Mouse (Mus musculus) heart, embryonic 10.5 days (tissue): ENCODE results near the gene Cryba4. TPM values are rescaled to one million over a fixed set of nuclear protein-coding genes. Genes with fewer than 3 reads are reported as not detected.

Experiments
- DNase-seq: peaks from one replicate; pipeline ENCODE4 v3.0.0-alpha.2; 2017; ENCODE audit warnings: low spot score
- H3K27ac ChIP-seq: fragments of 300-500 bp; sonication (generic); 2 replicates; pipeline ENCODE4 v1.5.1; 2016; ENCODE audit warnings: mild to moderate bottlenecking
- H3K27me3 ChIP-seq: fragments of 300-500 bp; sonication (generic); 2 replicates; pipeline ENCODE4 v1.6.1; 2016; ENCODE audit warnings: mild to moderate bottlenecking; ENCODE audit not compliant: poor library complexity, insufficient read depth, severe bottlenecking
- H3K36me3 ChIP-seq: fragments of 300-500 bp; sonication (generic); 2 replicates; pipeline ENCODE4 v1.6.1; 2016; ENCODE audit warnings: mild to moderate bottlenecking, moderate library complexity
- H3K4me1 ChIP-seq: fragments of 300-500 bp; sonication (generic); 2 replicates; pipeline ENCODE4 v1.6.1; 2016; ENCODE audit warnings: mild to moderate bottlenecking
- H3K4me3 ChIP-seq: fragments of 300-500 bp; sonication (generic); 2 replicates; pipeline ENCODE4 v1.5.1; 2016; ENCODE audit warnings: mild to moderate bottlenecking, moderate library complexity
- H3K9me3 ChIP-seq: fragments of 300-500 bp; sonication (generic); 2 replicates; pipeline ENCODE4 v1.6.1; 2016; ENCODE audit warnings: mild to moderate bottlenecking, moderate library complexity
- WGBS: fragments of 180-500 bp; shearing (Covaris S2); methylation state at CpG from one replicate; pipeline ENCODE4 v1.1.7; 2016; 5-methylcytosine and 5-hydroxymethylcytosine counted together
- polyA plus RNA-seq: library from polyadenylated mRNA; unstranded; fragments of >200 nt; fragmentation: Nextera tagmentation; extraction: Ambion mirVana; gene quantifications from 2 replicates; pipeline ENCODE4 v1.2.1, GENCODE M21; 2016

Cryba4 gene
- polyA plus RNA-seq, 1 experiment from 2014 or later, result not detected

DNA sequence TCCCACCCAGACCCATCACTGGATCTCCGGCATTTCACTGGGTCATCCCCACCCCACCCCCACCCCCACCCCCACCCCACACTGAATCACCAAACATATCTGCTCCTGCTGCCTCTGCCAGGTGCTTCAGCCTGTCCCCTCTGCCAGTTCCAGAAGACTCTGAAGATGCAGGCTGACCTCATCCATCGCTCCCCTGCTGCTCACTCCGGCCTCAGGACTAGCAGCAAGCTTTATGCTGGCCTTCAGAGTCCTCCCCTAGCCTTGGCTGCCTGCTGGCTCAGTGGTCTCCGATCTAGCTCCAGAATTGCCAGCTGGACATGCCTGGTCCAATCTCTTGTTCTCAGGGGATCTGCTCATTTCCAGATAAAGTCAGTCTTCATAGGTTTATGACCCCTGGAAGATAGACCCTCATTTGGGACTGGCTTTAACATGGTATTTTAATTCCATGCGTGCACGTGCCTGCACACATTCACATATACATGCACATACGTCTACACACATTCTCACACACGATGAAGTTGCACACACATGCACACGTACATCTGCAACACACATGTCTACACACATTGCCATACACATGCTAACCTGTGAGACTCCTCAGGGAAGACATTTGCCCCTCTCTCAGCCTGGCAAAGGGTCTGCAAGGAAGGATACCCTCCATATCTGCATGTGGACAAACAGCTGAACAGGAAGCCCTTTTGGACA, 14.3 kb downstream of the Cryba4 start:
- Histone ChIP-seq H3K9me3 (no peaks in the 10 kb centered on the region), H3K27me3 (peaks cover 48% of the 10 kb centered on the region), H3K4me1 (peaks cover 16% of the 10 kb centered on the region), H3K27ac (no peak overlapping the region), H3K36me3 (no peaks in the 10 kb centered on the region), H3K4me3 (0 out of 2 replicates have a peak overlapping the region, but pooled peaks have one; percentile 25)
- no peak for DNase-seq
- 50% methylated on average over 9 of the region's 9 CpGs for WGBS

DNA sequence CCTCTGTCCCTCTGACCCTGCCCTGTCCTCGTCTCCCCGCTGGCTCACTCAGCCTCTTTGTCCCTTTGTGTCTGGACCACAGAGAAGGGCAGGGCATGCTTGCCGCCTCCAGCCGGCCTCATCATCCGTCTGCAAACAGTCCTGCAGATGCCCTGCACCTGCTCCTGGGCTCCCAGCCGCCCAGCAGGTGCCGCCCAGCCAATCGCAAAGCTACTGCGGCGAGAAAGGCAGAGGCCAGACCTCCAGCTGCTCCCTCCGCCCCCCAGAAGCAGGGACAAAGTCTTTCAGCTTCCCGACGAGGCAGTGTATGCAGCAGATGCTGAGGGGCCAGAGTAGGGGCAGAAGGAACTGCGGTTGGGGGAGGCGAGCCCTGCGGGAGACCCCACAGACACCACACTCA, 14.9 kb downstream of the Cryba4 start:
- H3K27me3 ChIP-seq, result peaks cover 48% of the 10 kb centered on the region
- peak overlapping the region; percentile 25 for H3K4me3 ChIP-seq
- no peaks in the 10 kb centered on the region for H3K36me3 ChIP-seq
- DNase-seq, result no peak
- 6% methylated on average over 16 of the region's 16 CpGs for WGBS
- no peaks in the 10 kb centered on the region for H3K9me3 ChIP-seq
- H3K4me1 ChIP-seq, result peaks cover 12% of the 10 kb centered on the region
- H3K27ac ChIP-seq, result no peak overlapping the region

DNA sequence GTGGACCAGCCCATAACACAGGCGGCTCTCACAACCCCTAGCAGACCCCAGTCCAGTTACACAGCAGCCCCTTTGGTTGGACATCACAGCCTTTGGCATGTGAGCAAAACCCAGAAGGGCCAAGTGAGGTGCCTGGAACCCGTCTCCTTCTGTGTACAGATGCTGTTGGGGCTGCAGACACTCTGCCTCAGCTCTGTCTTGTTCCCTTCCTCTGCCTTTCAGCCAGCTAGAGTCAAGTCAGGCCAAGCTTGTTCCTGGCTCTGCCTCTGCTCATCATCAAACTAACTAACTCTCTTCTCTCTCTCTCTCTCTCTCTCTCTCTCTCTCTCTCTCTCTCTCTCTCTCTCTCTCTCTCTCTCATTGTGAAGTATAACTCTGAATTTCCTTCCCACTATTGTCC, 15.7 kb downstream of the Cryba4 start:
- Histone ChIP-seq H3K9me3 (no peaks in the 10 kb centered on the region), H3K27ac (no peak overlapping the region), H3K4me3 (no peak overlapping the region), H3K27me3 (peaks cover 52% of the 10 kb centered on the region), H3K36me3 (no peaks in the 10 kb centered on the region), H3K4me1 (peaks cover 8% of the 10 kb centered on the region)
- DNase-seq, result no peak
- WGBS, result 70% methylated on average over 2 of the region's 2 CpGs

DNA sequence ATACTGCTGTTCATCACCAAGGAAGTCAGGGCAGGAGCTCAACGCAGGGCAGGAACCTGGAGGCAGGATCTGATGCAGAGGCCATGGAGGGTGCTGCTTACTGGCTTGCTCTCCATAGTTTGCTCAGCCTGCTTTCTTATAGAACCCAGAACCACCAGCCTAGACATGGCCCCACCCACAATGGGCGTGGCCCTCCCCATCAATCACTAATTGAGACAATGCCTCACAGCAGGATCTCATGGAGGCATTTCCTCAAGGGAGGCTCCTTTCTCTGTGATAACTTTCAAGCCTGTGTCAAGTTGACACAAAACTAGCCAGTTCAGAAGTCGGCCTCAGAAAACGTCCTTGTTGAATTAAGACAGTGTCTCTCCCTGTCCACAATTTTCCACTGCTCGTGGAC, 16.5 kb downstream of the Cryba4 start:
- WGBS, result 63% methylated on average over 5 of the region's 5 CpGs
- DNase-seq, result no peak
- no peak overlapping the region for H3K4me3 ChIP-seq
- peaks cover 60% of the 10 kb centered on the region for H3K27me3 ChIP-seq
- H3K27ac ChIP-seq, result no peak overlapping the region
- H3K4me1 ChIP-seq, result peaks cover 8% of the 10 kb centered on the region
- no peaks in the 10 kb centered on the region for H3K36me3 ChIP-seq
- no peaks in the 10 kb centered on the region for H3K9me3 ChIP-seq

- 1% methylated on average over 57 of the region's 57 CpGs for WGBS
- H3K36me3 ChIP-seq, result no peaks in the 10 kb centered on the region
- H3K9me3 ChIP-seq, result no peaks in the 10 kb centered on the region
- peaks cover 24% of the 10 kb centered on the region for H3K4me1 ChIP-seq
- DNase-seq, result no peak
- peaks cover 91% of the 10 kb centered on the region for H3K27me3 ChIP-seq
- no peak overlapping the region for H3K27ac ChIP-seq
- peak overlapping the region; percentile 48 for H3K4me3 ChIP-seq
Observed at GRCm38 (mm10) chr5:112228240-112229076, 23.9 kb downstream of the Cryba4 start.

DNA sequence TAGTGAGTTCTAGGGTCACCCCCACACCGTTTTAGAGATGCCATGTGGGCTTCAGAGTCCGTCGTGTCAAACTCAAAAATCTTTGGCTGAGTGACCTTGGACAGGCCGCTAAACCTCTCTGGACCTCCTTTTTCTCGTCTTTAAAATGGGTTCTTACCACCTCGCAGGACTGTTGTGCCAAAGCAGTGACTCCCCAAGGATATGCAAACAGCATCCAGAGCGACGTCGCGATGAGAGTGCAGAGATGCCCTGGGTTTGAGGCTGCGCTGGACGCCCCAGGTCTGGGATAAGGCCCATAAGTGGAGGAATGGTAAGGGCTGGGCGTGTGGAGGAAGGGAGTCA, 24.4 kb downstream of the Cryba4 start:
- peaks cover 24% of the 10 kb centered on the region for H3K4me1 ChIP-seq
- DNase-seq, result no peak
- peak overlapping the region; percentile 48; the same call in 1 of the 2 replicates for H3K4me3 ChIP-seq
- no peaks in the 10 kb centered on the region for H3K36me3 ChIP-seq
- H3K9me3 ChIP-seq, result no peaks in the 10 kb centered on the region
- H3K27me3 ChIP-seq, result peaks cover 92% of the 10 kb centered on the region
- H3K27ac ChIP-seq, result no peak overlapping the region
- WGBS, result 2% methylated on average over 13 of the region's 13 CpGs

DNA sequence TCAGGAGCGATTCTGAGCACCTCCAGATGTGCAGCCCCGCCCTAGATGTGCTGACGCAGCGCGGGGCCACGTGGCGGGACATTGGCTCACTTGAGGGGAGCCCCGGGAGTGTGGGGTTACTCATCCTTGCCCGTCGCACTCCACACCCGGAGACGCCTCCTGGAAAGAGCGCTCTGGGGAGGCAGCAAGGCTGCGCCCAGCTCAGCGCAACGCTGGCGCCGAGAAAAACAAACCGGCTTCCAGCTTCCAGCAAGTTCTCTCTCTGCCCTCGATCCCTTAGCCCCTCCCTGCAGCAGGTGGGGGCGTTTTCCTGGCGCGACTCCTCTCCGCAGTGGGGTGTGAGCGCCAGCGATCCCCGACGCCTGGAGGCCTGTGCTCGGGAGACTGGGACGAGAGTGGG, 25.0 kb downstream of the Cryba4 start:
- no peak overlapping the region for H3K27ac ChIP-seq
- peak overlapping the region; percentile 48 for H3K4me3 ChIP-seq
- H3K9me3 ChIP-seq, result no peaks in the 10 kb centered on the region
- DNase-seq, result no peak
- no peaks in the 10 kb centered on the region for H3K36me3 ChIP-seq
- peaks cover 90% of the 10 kb centered on the region for H3K27me3 ChIP-seq
- peaks cover 24% of the 10 kb centered on the region for H3K4me1 ChIP-seq
- WGBS, result 3% methylated on average over 30 of the region's 30 CpGs

DNA sequence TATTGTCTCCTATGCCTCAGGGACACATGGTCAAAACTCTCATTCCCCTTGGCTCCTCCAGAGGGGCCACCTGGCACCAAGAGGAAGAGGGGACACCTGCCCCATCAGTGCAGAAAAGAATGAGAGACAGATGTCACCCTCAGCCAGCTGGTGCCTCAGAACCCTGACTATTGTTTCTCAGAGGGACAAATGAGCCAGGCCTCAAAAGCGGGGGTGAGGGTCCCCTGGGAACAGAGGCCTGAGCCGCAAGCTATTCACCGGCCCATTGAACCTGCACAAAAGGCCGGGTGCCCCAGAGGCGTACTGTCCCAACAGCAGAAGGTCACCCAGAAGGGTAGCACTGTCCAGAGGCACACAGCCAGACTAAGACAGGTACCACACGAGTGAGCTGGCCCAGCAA, 26.7 kb downstream of the Cryba4 start:
- no peak overlapping the region for H3K27ac ChIP-seq
- DNase-seq, result no peak
- 77% methylated on average over 6 of the region's 6 CpGs for WGBS
- H3K27me3 ChIP-seq, result peaks cover 84% of the 10 kb centered on the region
- no peaks in the 10 kb centered on the region for H3K9me3 ChIP-seq
- H3K36me3 ChIP-seq, result no peaks in the 10 kb centered on the region
- H3K4me3 ChIP-seq, result no peak overlapping the region
- H3K4me1 ChIP-seq, result peaks cover 27% of the 10 kb centered on the region

- Histone ChIP-seq H3K27me3 (peaks cover 82% of the 10 kb centered on the region), H3K9me3 (no peaks in the 10 kb centered on the region), H3K36me3 (no peaks in the 10 kb centered on the region), H3K4me1 (peaks cover 40% of the 10 kb centered on the region), H3K4me3 (no peak overlapping the region), H3K27ac (no peak overlapping the region)
- 84% methylated on average over 8 of the region's 8 CpGs for WGBS
- DNase-seq, result no peak
Observed at GRCm38 (mm10) chr5:112220203-112220602, 32.1 kb downstream of the Cryba4 start.

DNA sequence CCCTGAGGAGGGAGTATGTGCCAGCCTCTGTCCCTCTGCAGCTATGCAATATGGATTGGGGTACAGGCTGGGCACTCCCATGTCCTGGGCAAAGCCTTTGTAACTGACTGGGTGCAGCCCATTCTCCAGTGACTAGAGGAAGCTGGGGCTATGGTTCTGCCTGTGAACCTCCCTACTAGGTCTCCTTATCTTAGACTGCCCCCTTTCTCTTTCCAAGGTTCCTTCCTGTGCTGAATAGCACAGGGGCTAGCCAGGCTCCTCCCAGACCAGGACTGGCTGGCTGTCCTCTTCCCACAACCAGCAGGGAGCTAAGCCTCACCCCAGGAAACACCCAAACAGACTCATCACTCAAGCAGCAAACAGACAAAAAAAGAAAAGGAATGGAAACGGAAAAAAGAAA, 32.9 kb downstream of the Cryba4 start:
- peaks cover 79% of the 10 kb centered on the region for H3K27me3 ChIP-seq
- DNase-seq, result no peak
- H3K4me3 ChIP-seq, result no peak overlapping the region
- peak overlapping the region; percentile 39; the same call in 1 of the 2 replicates for H3K27ac ChIP-seq
- no peaks in the 10 kb centered on the region for H3K36me3 ChIP-seq
- H3K4me1 ChIP-seq, result peaks cover 40% of the 10 kb centered on the region
- no peaks in the 10 kb centered on the region for H3K9me3 ChIP-seq
- WGBS, result 12% methylated on average over 1 of the region's 1 CpGs

- H3K36me3 ChIP-seq, result no peaks in the 10 kb centered on the region
- H3K4me1 ChIP-seq, result peaks cover 46% of the 10 kb centered on the region
- no peak overlapping the region for H3K4me3 ChIP-seq
- H3K9me3 ChIP-seq, result no peaks in the 10 kb centered on the region
- 67% methylated on average over 4 of the region's 4 CpGs for WGBS
- H3K27me3 ChIP-seq, result peaks cover 72% of the 10 kb centered on the region
- DNase-seq, result no peak
- peak overlapping the region; percentile 39; the same call in 1 of the 2 replicates for H3K27ac ChIP-seq
Observed at GRCm38 (mm10) chr5:112218679-112219078, 33.6 kb downstream of the Cryba4 start.

DNA sequence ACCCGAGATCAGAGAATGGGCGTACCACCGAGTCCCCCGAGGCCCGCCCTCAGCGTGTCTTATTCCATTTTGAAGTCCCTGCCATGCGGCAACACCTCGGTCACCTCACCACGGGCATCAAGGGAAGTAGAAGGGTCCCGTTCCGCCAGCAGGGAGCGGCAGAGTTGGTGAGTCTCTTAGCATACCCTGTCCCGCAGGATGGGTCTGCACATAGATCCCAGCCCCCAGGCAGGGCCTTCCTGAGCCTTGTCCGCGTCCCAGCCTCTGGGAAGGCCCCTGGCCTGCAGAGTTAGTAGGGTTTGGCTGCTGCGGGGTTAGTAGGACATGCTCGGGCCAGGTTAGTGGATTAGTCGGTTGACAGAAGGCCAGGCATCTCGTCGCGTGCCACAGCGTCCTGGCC, 35.3 kb downstream of the Cryba4 start:
- H3K4me1 ChIP-seq, result peaks cover 52% of the 10 kb centered on the region
- 53% methylated on average over 22 of the region's 22 CpGs for WGBS
- H3K9me3 ChIP-seq, result no peaks in the 10 kb centered on the region
- H3K4me3 ChIP-seq, result no peak overlapping the region
- DNase-seq, result no peak
- H3K36me3 ChIP-seq, result no peaks in the 10 kb centered on the region
- H3K27ac ChIP-seq, result no peak overlapping the region
- H3K27me3 ChIP-seq, result peaks cover 68% of the 10 kb centered on the region

- H3K27me3 ChIP-seq, result peaks cover 63% of the 10 kb centered on the region
- DNase-seq, result no peak
- H3K36me3 ChIP-seq, result no peaks in the 10 kb centered on the region
- WGBS, result 81% methylated on average over 7 of the region's 7 CpGs
- H3K4me3 ChIP-seq, result no peak overlapping the region
- H3K9me3 ChIP-seq, result no peaks in the 10 kb centered on the region
- peaks cover 49% of the 10 kb centered on the region for H3K4me1 ChIP-seq
- H3K27ac ChIP-seq, result peak overlapping the region; percentile 48; the same call in 1 of the 2 replicates
Observed at GRCm38 (mm10) chr5:112216335-112216734, 36.0 kb downstream of the Cryba4 start.
